In genomic region chr7:127573503-127574008, GRCm38 (mm10) we compare ENCODE assay signal across 8 mouse cellular contexts. TPM values are rescaled to one million over a fixed set of nuclear protein-coding genes. Genes with fewer than 3 reads are reported as not detected.
A peak's percentile ranks its signal among the peaks of the same experiment; 100 is the strongest.
DNase-seq lines count a peak whose midpoint lies in the region; ATAC-seq and TF ChIP-seq lines count a peak whose summit lies in the region.

No protein-coding gene starts in this region.

- no peaks in the 10 kb centered on the region for H3K9me3 ChIP-seq in ES-Bruce4 (replicated peaks; ENCODE audit: control insufficient read depth, insufficient read depth, low read length, poor library complexity, severe bottlenecking)
- H3K9me3 ChIP-seq in embryonic facial prominence, embryonic 13.5 days: no peaks in the 10 kb centered on the region
- H3K9me3 ChIP-seq in intestine, embryonic 15.5 days: no peaks in the 10 kb centered on the region

- TF ChIP-seq CTCF in kidney, adult 2 months (conservative IDR thresholded peaks at IDR 0.05; ENCODE audit: insufficient read depth, insufficient read length, low read depth, low read length): no peak
- TF ChIP-seq CTCF in ES-Bruce4 (IDR thresholded peaks at IDR 0.05; ENCODE audit: low read depth, low read length): no peak

- H3K9ac ChIP-seq in ES-Bruce4 (ENCODE audit: low read depth, poor library complexity, severe bottlenecking): peak overlapping the region; percentile 95
- peak overlapping the region; percentile 87 for H3K9ac ChIP-seq in embryonic facial prominence, embryonic 13.5 days
- H3K9ac ChIP-seq in intestine, embryonic 15.5 days: peak overlapping the region; percentile 84

- no peak overlapping the region for H3K27ac ChIP-seq in kidney, adult 2 months (ENCODE audit: insufficient read depth, low read depth, low read length)
- H3K27ac ChIP-seq in ES-Bruce4 (ENCODE audit: insufficient read depth, low read length): 0 out of 2 replicates have a peak overlapping the region, but pooled peaks have one; percentile 1
- peak overlapping the region; percentile 33; the same call in 1 of the 2 replicates for H3K27ac ChIP-seq in embryonic facial prominence, embryonic 13.5 days
- peak overlapping the region; percentile 38; the same call in 1 of the 2 replicates for H3K27ac ChIP-seq in intestine, embryonic 15.5 days

- WGBS in kidney, adult 2 months: under 1% methylated on average over 27 of the region's 28 CpGs
- under 1% methylated on average over 26 of the region's 28 CpGs for WGBS in embryonic facial prominence, embryonic 13.5 days
- WGBS in intestine, embryonic 15.5 days: under 1% methylated on average over 27 of the region's 28 CpGs

- H3K36me3 ChIP-seq in kidney, adult 2 months (ENCODE audit: control insufficient read depth, insufficient read depth, low read length): 0 out of 2 replicates have a peak, but pooled peaks cover 1% of the 10 kb centered on the region
- H3K36me3 ChIP-seq in ES-Bruce4 (ENCODE audit: control insufficient read depth, insufficient read depth, low read length, poor library complexity, severe bottlenecking): 0 out of 2 replicates have a peak, but pooled peaks cover 4% of the 10 kb centered on the region
- H3K36me3 ChIP-seq in embryonic facial prominence, embryonic 13.5 days: peaks cover 32% of the 10 kb centered on the region
- H3K36me3 ChIP-seq in intestine, embryonic 15.5 days: peaks cover 12% of the 10 kb centered on the region
- peaks cover 3% of the 10 kb centered on the region for H3K36me3 ChIP-seq in myocyte (ENCODE audit: control insufficient read depth, insufficient read depth)

- peak overlapping the region; percentile 95 for H3K4me2 ChIP-seq in embryonic facial prominence, embryonic 13.5 days
- peak overlapping the region; percentile 92 for H3K4me2 ChIP-seq in intestine, embryonic 15.5 days (replicated peaks)
- peak overlapping the region; percentile 94 for H3K4me2 ChIP-seq in myocyte (ENCODE audit: low read depth)

- no peak for DNase-seq in kidney, adult 2 months
- no peak for DNase-seq in kidney, adult 11 months
- no peak for DNase-seq in adrenal gland, adult 18-20 months (ENCODE audit: low spot score in 2 of 2)
- DNase-seq in urinary bladder, postnatal 4 days (ENCODE audit: low spot score in 2 of 2): no peak

- no peaks in the 10 kb centered on the region for H3K27me3 ChIP-seq in kidney, adult 2 months (replicated peaks; ENCODE audit: control insufficient read depth, insufficient read depth, low read length)
- H3K27me3 ChIP-seq in ES-Bruce4 (ENCODE audit: control insufficient read depth, insufficient read depth, low read length, poor library complexity, severe bottlenecking) (no peaks in the 10 kb centered on the region), myocyte (ENCODE audit: control insufficient read depth, insufficient read depth, insufficient read length) (no peaks in the 10 kb centered on the region)
- no peaks in the 10 kb centered on the region for H3K27me3 ChIP-seq in embryonic facial prominence, embryonic 13.5 days
- no peaks in the 10 kb centered on the region for H3K27me3 ChIP-seq in intestine, embryonic 15.5 days (replicated peaks)

- TF ChIP-seq EP300 in ES-Bruce4 (IDR thresholded peaks at IDR 0.05; ENCODE audit: insufficient read depth, low read depth, low read length): no peak

- peaks cover 12% of the 10 kb centered on the region for H3K79me2 ChIP-seq in myocyte (ENCODE audit: control insufficient read depth, insufficient read depth)

- no peak for TF ChIP-seq POLR2A in kidney, adult 2 months (IDR thresholded peaks at IDR 0.05; ENCODE audit: low read depth, low read length)
- TF ChIP-seq POLR2A in ES-Bruce4 (IDR thresholded peaks at IDR 0.05; ENCODE audit: insufficient read depth, low read length): no peak
- TF ChIP-seq POLR2A in myocyte (IDR thresholded peaks at IDR 0.05; ENCODE audit: insufficient read length, low read depth): no peak

- H3ac ChIP-seq in myocyte (ENCODE audit: control insufficient read depth, insufficient read length): peak overlapping the region; percentile 25

- ATAC-seq in embryonic facial prominence, embryonic 13.5 days (ENCODE audit: insufficient number of reproducible peaks, insufficient read depth, low FRiP score, low TSS enrichment, low read depth): peak; percentile 17; the same call in 1 of the 2 replicates
- peak; percentile 76 for ATAC-seq in intestine, embryonic 15.5 days

- H3K4me1 ChIP-seq in kidney, adult 2 months (ENCODE audit: control insufficient read depth, insufficient read depth, low read length): peaks cover 5% of the 10 kb centered on the region; the same call in 1 of the 2 replicates
- H3K4me1 ChIP-seq in ES-Bruce4 (ENCODE audit: control insufficient read depth, insufficient read depth, low read length): peaks cover 2% of the 10 kb centered on the region
- peaks cover 19% of the 10 kb centered on the region for H3K4me1 ChIP-seq in embryonic facial prominence, embryonic 13.5 days
- peaks cover 10% of the 10 kb centered on the region; the same call in 1 of the 2 replicates for H3K4me1 ChIP-seq in intestine, embryonic 15.5 days (replicated peaks)

- peak overlapping the region; percentile 86 for H3K4me3 ChIP-seq in kidney, adult 2 months (ENCODE audit: insufficient read depth, low read depth, low read length)
- peak overlapping the region; percentile 72 for H3K4me3 ChIP-seq in ES-Bruce4 (ENCODE audit: low read depth, low read length)
- peak overlapping the region; percentile 78 for H3K4me3 ChIP-seq in embryonic facial prominence, embryonic 13.5 days
- peak overlapping the region; percentile 77 for H3K4me3 ChIP-seq in intestine, embryonic 15.5 days (replicated peaks)
- peak overlapping the region; percentile 59 for H3K4me3 ChIP-seq in myocyte

TF ChIP-seq in myocyte, 11 proteins besides CTCF, POLR2A, EP300 and RAD21:
- no peak for TF ChIP-seq MYOG (IDR thresholded peaks at IDR 0.05; ENCODE audit: control insufficient read depth in 1 of 3, insufficient read depth in 1 of 3, insufficient read length in 2 of 3, low read depth in 2 of 3)
- TF ChIP-seq TCF12 (IDR thresholded peaks at IDR 0.05; ENCODE audit: insufficient read depth, poor library complexity, severe bottlenecking): no peak
- TF ChIP-seq SRF (IDR thresholded peaks at IDR 0.05; ENCODE audit: control insufficient read depth, insufficient read length, low read depth): no peak
- no peak for TF ChIP-seq E2F4 (IDR thresholded peaks at IDR 0.05; ENCODE audit: insufficient read depth)
- no peak for TF ChIP-seq CEBPB (IDR thresholded peaks at IDR 0.05; ENCODE audit: insufficient read depth, poor library complexity, severe bottlenecking)
- no peak for TF ChIP-seq POLR2AphosphoS2 (IDR thresholded peaks at IDR 0.05; ENCODE audit: insufficient read length, low read depth)
- no peak for TF ChIP-seq MAX (IDR thresholded peaks at IDR 0.05; ENCODE audit: low read depth)
- TF ChIP-seq TCF3 (IDR thresholded peaks at IDR 0.05; ENCODE audit: insufficient read length, low read depth): no peak
- no peak for TF ChIP-seq USF1 (IDR thresholded peaks at IDR 0.05; ENCODE audit: low read depth)
- TF ChIP-seq REST (IDR thresholded peaks at IDR 0.05; ENCODE audit: insufficient read depth, insufficient read length): no peak
- TF ChIP-seq MYOD1 (IDR thresholded peaks at IDR 0.05; ENCODE audit: control insufficient read depth in 1 of 3, insufficient read length in 2 of 3, low read depth in 2 of 3): no peak

RNA-seq across cellular contexts. Expression of gene Phkg2, which starts 0.4 kb away (rescaled TPM):
- 53.6 and 65.6 TPM in 2 replicates for polyA plus RNA-seq in kidney, adult 2 months (2012; rRNA removed)
- 38.1 and 44.6 TPM in 2 replicates for polyA plus RNA-seq in ES-Bruce4 (2011; ENCODE audit: insufficient read depth, insufficient read length, low read depth, missing spikeins)
- 39.7 and 40.6 TPM in 2 replicates for polyA plus RNA-seq in embryonic facial prominence, embryonic 13.5 days (2015; fragmentation: Nextera tagmentation; extraction: Ambion mirVana)
- 34.3 TPM in 2 replicates for polyA plus RNA-seq in intestine, embryonic 15.5 days (2015; fragmentation: Nextera tagmentation; extraction: Ambion mirVana)
- 18.3 TPM for polyA plus RNA-seq in myocyte (2012; fragmentation: generic; extraction: Trizol)
- total RNA-seq in adrenal gland, adult 18-20 months (2021): 10 to 100 TPM; 37.1 to 38.0 TPM

RNA-seq across cellular contexts. Expression of gene Tmem265, which starts 12.4 kb away (rescaled TPM):
- polyA plus RNA-seq in kidney, adult 2 months (2012; rRNA removed): not detected in 2 replicates
- polyA plus RNA-seq in ES-Bruce4 (2011; ENCODE audit: insufficient read depth, insufficient read length, low read depth, missing spikeins) (2.9 and 3.2 TPM in 2 replicates), myocyte (2012; fragmentation: generic; extraction: Trizol) (not detected)
- polyA plus RNA-seq in embryonic facial prominence, embryonic 13.5 days (2015; fragmentation: Nextera tagmentation; extraction: Ambion mirVana): 7.0 and 8.1 TPM in 2 replicates
- polyA plus RNA-seq in intestine, embryonic 15.5 days (2015; fragmentation: Nextera tagmentation; extraction: Ambion mirVana): 5.5 and 5.6 TPM in 2 replicates
- total RNA-seq in adrenal gland, adult 18-20 months (2021): not detected

RNA-seq across cellular contexts. Expression of gene Ccdc189, which starts 14.8 kb away (rescaled TPM):
- 17.1 and 18.6 TPM in 2 replicates for polyA plus RNA-seq in kidney, adult 2 months (2012; rRNA removed)
- 3.3 and 4.7 TPM in 2 replicates for polyA plus RNA-seq in ES-Bruce4 (2011; ENCODE audit: insufficient read depth, insufficient read length, low read depth, missing spikeins)
- polyA plus RNA-seq in embryonic facial prominence, embryonic 13.5 days (2015; fragmentation: Nextera tagmentation; extraction: Ambion mirVana): 8.8 and 12.1 TPM in 2 replicates
- 4.1 and 4.9 TPM in 2 replicates for polyA plus RNA-seq in intestine, embryonic 15.5 days (2015; fragmentation: Nextera tagmentation; extraction: Ambion mirVana)
- polyA plus RNA-seq in myocyte (2012; fragmentation: generic; extraction: Trizol): 6.1 TPM
- 1 to 10 TPM; 8.4 to 8.5 TPM for total RNA-seq in adrenal gland, adult 18-20 months (2021)

RNA-seq across cellular contexts. Expression of gene Rnf40, which starts 15.0 kb away (rescaled TPM):
- polyA plus RNA-seq in kidney, adult 2 months (2012; rRNA removed): 24.7 and 25.7 TPM in 2 replicates
- polyA plus RNA-seq in ES-Bruce4 (2011; ENCODE audit: insufficient read depth, insufficient read length, low read depth, missing spikeins) (39.4 and 41.6 TPM in 2 replicates), myocyte (2012; fragmentation: generic; extraction: Trizol) (32.2 TPM)
- 51.2 and 58.1 TPM in 2 replicates for polyA plus RNA-seq in embryonic facial prominence, embryonic 13.5 days (2015; fragmentation: Nextera tagmentation; extraction: Ambion mirVana)
- 37.4 and 37.7 TPM in 2 replicates for polyA plus RNA-seq in intestine, embryonic 15.5 days (2015; fragmentation: Nextera tagmentation; extraction: Ambion mirVana)
- 10 to 100 TPM; 54.1 to 64.1 TPM for total RNA-seq in adrenal gland, adult 18-20 months (2021)

RNA-seq across cellular contexts. Expression of gene Zfp629, which starts 42.0 kb away (rescaled TPM):
- polyA plus RNA-seq in kidney, adult 2 months (2012; rRNA removed): 12.3 and 16.9 TPM in 2 replicates
- 4.9 and 6.0 TPM in 2 replicates for polyA plus RNA-seq in ES-Bruce4 (2011; ENCODE audit: insufficient read depth, insufficient read length, low read depth, missing spikeins)
- 15.8 and 18.8 TPM in 2 replicates for polyA plus RNA-seq in embryonic facial prominence, embryonic 13.5 days (2015; fragmentation: Nextera tagmentation; extraction: Ambion mirVana)
- polyA plus RNA-seq in intestine, embryonic 15.5 days (2015; fragmentation: Nextera tagmentation; extraction: Ambion mirVana): 8.8 and 9.4 TPM in 2 replicates
- polyA plus RNA-seq in myocyte (2012; fragmentation: generic; extraction: Trizol): 6.3 TPM
- 10 to 100 TPM; 16.4 to 16.5 TPM for total RNA-seq in adrenal gland, adult 18-20 months (2021)
